Mouse (Mus musculus): Measurements from ENCODE around the gene Dnaja1.

DNA sequence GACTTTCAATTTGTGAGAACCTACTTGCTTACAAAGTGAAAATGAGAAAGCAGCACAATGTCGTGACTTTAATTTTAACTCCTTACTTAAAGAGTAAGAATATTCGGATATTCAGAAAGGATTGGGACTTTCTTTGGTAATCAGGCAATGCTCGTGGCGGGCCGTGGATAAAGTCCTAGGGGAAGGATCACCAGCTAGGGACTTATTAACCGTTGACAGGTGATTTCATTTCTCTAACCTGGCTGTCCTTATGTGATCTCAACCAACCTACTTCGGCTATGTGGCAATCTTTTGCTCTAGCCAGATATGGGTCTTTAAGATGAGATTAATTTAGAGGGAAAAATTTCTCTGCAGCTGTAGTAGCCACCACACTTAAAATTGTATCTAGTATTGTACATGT lies 3.2 kb downstream of the Dnaja1 start:
- TF ChIP-seq CTCF (conservative IDR thresholded peaks at IDR 0.05; ENCODE audit: low read length) (no peak), POU5F1 (IDR thresholded peaks at IDR 0.05; ENCODE audit: borderline replicate concordance, low read length) (no peak), NANOG (IDR thresholded peaks at IDR 0.05; ENCODE audit: borderline replicate concordance, low read length) (no peak)

Measured in E14TG2a.4 (cell line).